Mouse (Mus musculus): ENCODE data around the gene Suox. TPM values are rescaled to one million over a fixed set of nuclear protein-coding genes. Genes with fewer than 3 reads are reported as not detected.
A peak's percentile ranks its signal among the peaks of the same experiment; 100 is the strongest.
"Not testable (repeated sequence)": the region's sequence is repeated elsewhere in the genome, so short reads cannot be mapped to it uniquely, and the experiment has no call there.

The Suox gene
- polyA plus RNA-seq (2012; rRNA removed): 10.8 and 11.4 TPM in 2 replicates

- DNase-seq (ENCODE audit: low read depth): peak; percentile 93
- TF ChIP-seq CTCF (IDR thresholded peaks at IDR 0.05; ENCODE audit: borderline replicate concordance, extremely low read depth, insufficient read depth, insufficient read length) (no peak), POLR2A (IDR thresholded peaks at IDR 0.05; ENCODE audit: borderline replicate concordance, extremely low read depth, insufficient read depth, insufficient read length, poor library complexity, severe bottlenecking) (peak; percentile 41; the same call in 1 of the 2 replicates)
Measured at GRCm38 (mm10) chr10:128673763-128674468, at the start of gene Suox. Gene Suox (minus strand): TSS chr10:128674073.

DNA sequence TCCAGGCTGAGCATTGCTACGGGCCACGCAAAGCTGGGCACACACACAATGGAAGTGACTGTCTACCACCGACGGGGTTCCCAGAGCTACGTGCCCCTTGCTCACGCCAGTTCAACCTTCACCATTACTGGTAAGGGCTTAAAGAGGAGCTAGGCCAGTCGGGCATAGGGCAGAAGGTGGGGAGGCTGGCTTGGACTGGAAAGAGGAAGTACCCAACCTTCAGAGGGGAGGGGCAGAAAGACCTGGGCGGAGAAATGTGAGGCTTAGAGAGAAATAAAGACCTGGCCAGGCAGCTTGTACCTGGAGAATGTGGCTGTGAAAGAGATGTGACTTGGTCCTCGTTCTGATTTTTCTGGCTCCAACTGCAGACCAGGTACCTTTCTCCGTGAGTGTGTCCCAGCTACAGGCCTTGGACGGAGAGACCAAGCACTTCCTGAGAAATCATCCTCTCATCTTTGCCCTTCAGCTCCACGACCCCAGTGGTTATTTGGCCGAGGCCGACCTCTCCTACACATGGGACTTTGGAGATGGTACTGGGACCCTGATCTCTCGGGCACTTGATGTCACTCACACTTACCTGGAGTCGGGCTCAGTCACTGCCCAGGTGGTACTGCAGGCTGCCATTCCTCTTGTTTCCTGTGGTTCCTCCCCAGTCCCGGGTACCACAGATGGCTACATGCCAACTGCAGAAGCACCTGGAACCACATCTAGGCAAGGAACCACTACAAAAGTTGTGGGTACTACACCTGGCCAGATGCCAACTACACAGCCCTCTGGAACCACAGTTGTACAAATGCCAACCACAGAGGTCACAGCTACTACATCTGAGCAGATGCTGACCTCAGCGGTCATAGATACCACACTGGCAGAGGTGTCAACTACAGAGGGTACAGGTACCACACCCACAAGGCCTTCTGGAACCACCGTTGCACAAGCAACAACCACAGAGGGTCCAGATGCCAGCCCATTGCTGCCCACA is 42.0 kb upstream of the Suox start:
- no peak for DNase-seq (ENCODE audit: low read depth)
- no peak for TF ChIP-seq POLR2A (IDR thresholded peaks at IDR 0.05; ENCODE audit: borderline replicate concordance, extremely low read depth, insufficient read depth, insufficient read length, poor library complexity, severe bottlenecking)
- no peak for TF ChIP-seq CTCF (IDR thresholded peaks at IDR 0.05; ENCODE audit: borderline replicate concordance, extremely low read depth, insufficient read depth, insufficient read length)

DNA sequence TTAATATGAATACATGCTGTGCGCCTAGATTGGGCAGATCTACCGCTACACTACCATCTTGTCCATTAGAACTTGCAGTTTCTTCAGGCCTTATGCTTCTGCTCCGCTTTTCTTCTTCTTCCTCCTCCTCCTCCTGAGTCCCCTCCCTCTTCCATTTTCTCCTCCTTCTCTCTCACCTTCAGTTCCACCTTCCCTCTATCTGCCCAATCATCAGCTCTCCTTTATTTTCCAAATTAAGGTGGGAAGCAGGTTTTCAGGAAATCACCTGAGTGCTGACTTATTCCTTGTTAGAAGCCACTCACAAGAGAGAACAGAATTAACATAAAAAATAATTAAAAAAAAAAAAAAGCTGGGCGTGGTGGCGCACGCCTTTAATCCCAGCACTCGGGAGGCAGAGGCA is 37.4 kb upstream of the Suox start:
- not testable (repeated sequence) for DNase-seq (ENCODE audit: low read depth)

- no peak for DNase-seq (ENCODE audit: low read depth)
Measured at GRCm38 (mm10) chr10:128705317-128705693, 31.4 kb upstream of the Suox start.

DNA sequence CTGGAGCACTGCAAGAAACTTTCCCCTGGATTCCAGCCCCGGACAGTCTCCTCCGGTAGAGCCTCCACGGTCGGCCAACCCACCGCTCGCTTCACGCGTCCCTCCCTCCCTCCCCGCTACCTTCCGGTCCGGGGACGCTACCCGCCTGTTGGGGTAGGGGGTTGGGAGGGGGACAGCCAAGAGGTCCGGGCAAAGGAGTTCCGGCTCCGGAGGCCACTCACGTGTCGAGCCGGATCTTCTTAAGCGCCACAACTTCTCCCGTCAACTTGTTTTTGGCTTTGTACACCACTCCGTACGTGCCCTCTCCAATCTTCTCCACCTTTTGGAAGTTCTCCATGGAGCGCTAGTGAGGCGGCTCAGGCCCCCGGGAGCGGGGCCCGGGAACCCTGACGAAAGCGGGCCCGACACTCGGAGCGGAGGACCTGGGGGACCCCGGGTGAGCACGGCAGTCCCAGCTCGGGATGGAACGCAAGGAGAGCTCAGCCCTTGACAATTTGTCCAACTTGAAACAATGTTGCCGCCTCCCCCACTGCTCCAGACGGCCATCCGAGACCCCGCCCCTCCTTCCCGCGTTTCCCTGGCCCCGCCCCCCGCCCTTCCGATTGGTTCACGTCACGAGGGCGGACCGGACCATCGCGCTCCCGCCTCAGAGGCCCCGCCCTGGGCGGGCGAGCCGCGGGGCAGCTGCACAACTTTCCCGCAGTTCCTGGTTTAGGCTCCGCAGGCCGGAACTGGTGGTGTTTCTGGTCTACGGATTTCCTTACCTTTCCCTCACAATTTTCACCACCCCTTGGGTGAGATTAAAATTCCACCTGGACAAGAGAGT is 30.8 kb upstream of the Suox start, which contains the start of gene Cdk2:
Gene Cdk2, minus strand, starts transcription at position 541 of the 826 bp plus-strand sequence.
- DNase-seq (ENCODE audit: low read depth): peak; percentile 96
- no peak for TF ChIP-seq CTCF (IDR thresholded peaks at IDR 0.05; ENCODE audit: borderline replicate concordance, extremely low read depth, insufficient read depth, insufficient read length)
- TF ChIP-seq POLR2A (IDR thresholded peaks at IDR 0.05; ENCODE audit: borderline replicate concordance, extremely low read depth, insufficient read depth, insufficient read length, poor library complexity, severe bottlenecking): peak; percentile 22; the same call in 1 of the 2 replicates

More at GRCm38 (mm10) chr10:128705317-128705693, 31.4 kb upstream of the Suox start:
- TF ChIP-seq CTCF (IDR thresholded peaks at IDR 0.05; ENCODE audit: borderline replicate concordance, extremely low read depth, insufficient read depth, insufficient read length) (no peak), POLR2A (IDR thresholded peaks at IDR 0.05; ENCODE audit: borderline replicate concordance, extremely low read depth, insufficient read depth, insufficient read length, poor library complexity, severe bottlenecking) (no peak)

GRCm38 (mm10) chr10:128703895-128704294 is 30.0 kb upstream of the Suox start, which contains the start of gene Pmel:
Gene Pmel (plus strand): TSS chr10:128704195.
- no peak for TF ChIP-seq CTCF (IDR thresholded peaks at IDR 0.05; ENCODE audit: borderline replicate concordance, extremely low read depth, insufficient read depth, insufficient read length)
- TF ChIP-seq POLR2A (IDR thresholded peaks at IDR 0.05; ENCODE audit: borderline replicate concordance, extremely low read depth, insufficient read depth, insufficient read length, poor library complexity, severe bottlenecking): no peak
- DNase-seq (ENCODE audit: low read depth): no peak

DNA sequence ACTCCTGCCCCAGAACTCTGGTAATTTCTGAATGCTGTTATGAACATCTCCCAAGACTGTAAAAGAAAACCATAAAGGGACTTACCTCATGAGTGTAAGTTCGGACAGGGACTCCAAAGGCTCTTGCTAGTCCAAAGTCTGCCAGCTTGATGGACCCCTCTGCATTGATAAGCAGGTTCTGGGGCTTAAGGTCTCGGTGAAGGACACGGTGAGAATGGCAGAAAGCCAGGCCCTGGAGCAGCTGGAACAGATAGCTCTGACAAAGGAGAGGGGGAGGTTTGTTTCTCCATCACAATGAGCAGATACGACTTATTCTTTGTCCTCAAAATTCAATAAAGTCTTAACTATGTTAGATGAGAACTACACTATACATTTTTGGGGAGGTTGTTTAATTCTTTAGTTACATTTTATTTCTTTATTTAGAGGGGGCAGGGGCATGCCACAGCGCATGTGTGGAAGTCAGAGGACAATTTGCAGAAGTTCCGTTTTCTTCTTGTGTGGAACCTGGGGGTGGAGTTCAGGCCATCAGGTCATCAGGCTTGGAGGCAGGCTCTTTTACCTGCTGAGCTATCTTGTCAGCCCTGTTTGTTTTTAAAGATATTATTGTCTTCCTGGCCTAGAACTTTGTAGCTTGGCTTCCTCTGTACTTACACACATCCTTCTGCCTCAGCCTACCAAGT is 28.6 kb upstream of the Suox start:
- no peak for DNase-seq (ENCODE audit: low read depth)
- TF ChIP-seq CTCF (IDR thresholded peaks at IDR 0.05; ENCODE audit: borderline replicate concordance, extremely low read depth, insufficient read depth, insufficient read length) (no peak), POLR2A (IDR thresholded peaks at IDR 0.05; ENCODE audit: borderline replicate concordance, extremely low read depth, insufficient read depth, insufficient read length, poor library complexity, severe bottlenecking) (no peak)

- DNase-seq (ENCODE audit: low read depth): no peak
- TF ChIP-seq POLR2A (IDR thresholded peaks at IDR 0.05; ENCODE audit: borderline replicate concordance, extremely low read depth, insufficient read depth, insufficient read length, poor library complexity, severe bottlenecking) (no peak), CTCF (IDR thresholded peaks at IDR 0.05; ENCODE audit: borderline replicate concordance, extremely low read depth, insufficient read depth, insufficient read length) (no peak)
Measured at GRCm38 (mm10) chr10:128700712-128701111, 26.8 kb upstream of the Suox start.

DNA sequence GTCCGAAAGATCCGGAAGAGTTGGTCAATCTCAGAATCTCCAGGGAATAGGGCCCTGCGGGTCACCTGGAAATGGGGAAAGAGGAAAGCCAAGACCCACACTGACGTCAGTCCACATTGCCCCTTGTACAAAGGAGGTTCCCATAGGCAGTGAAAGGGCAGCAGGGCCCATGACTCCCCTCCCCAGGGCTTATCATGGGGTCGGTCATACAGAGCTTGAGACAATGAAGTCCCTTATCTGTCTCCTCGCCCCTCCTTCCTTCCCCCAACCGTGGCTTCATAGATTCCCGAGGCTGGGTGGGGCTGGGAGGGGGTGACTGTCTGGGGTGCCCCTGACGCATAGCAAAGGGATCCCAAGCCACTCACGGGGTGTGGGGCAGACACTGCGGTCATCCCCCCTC is 25.7 kb upstream of the Suox start:
- no peak for DNase-seq (ENCODE audit: low read depth)
- TF ChIP-seq POLR2A (IDR thresholded peaks at IDR 0.05; ENCODE audit: borderline replicate concordance, extremely low read depth, insufficient read depth, insufficient read length, poor library complexity, severe bottlenecking) (no peak), CTCF (IDR thresholded peaks at IDR 0.05; ENCODE audit: borderline replicate concordance, extremely low read depth, insufficient read depth, insufficient read length) (no peak)

GRCm38 (mm10) chr10:128699006-128699405 is 25.1 kb upstream of the Suox start:
- TF ChIP-seq CTCF (IDR thresholded peaks at IDR 0.05; ENCODE audit: borderline replicate concordance, extremely low read depth, insufficient read depth, insufficient read length): no peak
- TF ChIP-seq POLR2A (IDR thresholded peaks at IDR 0.05; ENCODE audit: borderline replicate concordance, extremely low read depth, insufficient read depth, insufficient read length, poor library complexity, severe bottlenecking): no peak
- no peak for DNase-seq (ENCODE audit: low read depth)

Measured in brain, embryonic 14.5 days (tissue).